Mouse (Mus musculus) heart, postnatal 0 days (tissue): ENCODE measurements around the gene Plcxd2.

Experiments
- CTCF ChIP-seq: IDR thresholded peaks from 2 replicates; pipeline ENCODE4 v1.5.1; 2016; ENCODE audit warnings: antibody characterized with exemption, control low read depth, low read depth
- EP300 ChIP-seq: IDR thresholded peaks from 2 replicates; pipeline ENCODE4 v1.6.1; 2016; ENCODE audit warnings: antibody characterized with exemption, low read depth

- TF ChIP-seq CTCF (peak; percentile 22), EP300 (no peak)
These were observed 18.9 kb downstream of the Plcxd2 start for GRCm38 (mm10) chr16:45990901-45991676.
